Mouse (Mus musculus) C2C12 (cell line): ENCODE results near the gene Cul9.

Experiments
- CTCF ChIP-seq: IDR thresholded peaks from one replicate; pipeline ENCODE4 v1.5.1; 2011; ENCODE audit not compliant: control insufficient read depth, insufficient read depth, insufficient read length
- MAX ChIP-seq: IDR thresholded peaks from one replicate; pipeline ENCODE4 v1.6.1; 2011; ENCODE audit warnings: mild to moderate bottlenecking, control low read depth
- MYOD1 ChIP-seq: IDR thresholded peaks from one replicate; pipeline ENCODE4 v1.6.1; 2011; ENCODE audit warnings: low read depth; ENCODE audit not compliant: control insufficient read depth, insufficient read length

- TF ChIP-seq MYOD1 (no peak), CTCF (no peak), MAX (no peak)
Measured at GRCm38 (mm10) chr17:46574535-46574934, 28.3 kb upstream of the Cul9 start.
